Mouse (Mus musculus) limb, embryonic 14.5 days (tissue): ENCODE results near the gene Rab13. TPM values are rescaled to one million over a fixed set of nuclear protein-coding genes. Genes with fewer than 3 reads are reported as not detected.
A peak's percentile ranks its signal among the peaks of the same experiment; 100 is the strongest.

Experiments
- ATAC-seq: fragments of 200-750 bp; cut with Nextera tagmentation; 2 replicates; pipeline ENCODE4 v1.8.0; 2017; ENCODE audit warnings: low read depth, moderate number of reproducible peaks, moderate TSS enrichment; ENCODE audit not compliant: low FRiP score
- DNase-seq: peaks from one replicate; pipeline ENCODE4 v3.0.0-alpha.2; 2015; ENCODE audit warnings: low spot score
- H3K27ac ChIP-seq: fragments of 300-500 bp; sonication (generic); replicated peaks from 2 replicates; pipeline ENCODE4 v1.5.1; 2014; ENCODE audit warnings: low read depth, mild to moderate bottlenecking, low read length, moderate library complexity, mixed read lengths
- H3K27me3 ChIP-seq: fragments of 300-500 bp; sonication (generic); 2 replicates; pipeline ENCODE4 v1.6.1; 2014; ENCODE audit warnings: low read length, mixed read lengths; ENCODE audit not compliant: control insufficient read depth, insufficient read depth
- H3K36me3 ChIP-seq: fragments of 300-500 bp; sonication (generic); 2 replicates; pipeline ENCODE4 v1.6.1; 2014; ENCODE audit warnings: mild to moderate bottlenecking, low read length, moderate library complexity, mixed read lengths; ENCODE audit not compliant: control insufficient read depth, insufficient read depth
- H3K4me1 ChIP-seq: fragments of 300-500 bp; sonication (generic); 2 replicates; pipeline ENCODE4 v1.6.1; 2014; ENCODE audit warnings: antibody characterized with exemption, low read length, mixed read lengths; ENCODE audit not compliant: control insufficient read depth, insufficient read depth
- H3K4me2 ChIP-seq: fragments of 300-500 bp; sonication (generic); replicated peaks from 2 replicates; pipeline ENCODE4 v1.6.1; 2014; ENCODE audit warnings: low read depth, mild to moderate bottlenecking, low read length, moderate library complexity; ENCODE audit not compliant: severe bottlenecking
- H3K4me3 ChIP-seq: fragments of 300-500 bp; sonication (generic); replicated peaks from 2 replicates; pipeline ENCODE4 v1.5.1; 2014; ENCODE audit warnings: low read length
- H3K9ac ChIP-seq: fragments of 300-500 bp; sonication (generic); 2 replicates; pipeline ENCODE4 v1.6.1; 2014; ENCODE audit warnings: mild to moderate bottlenecking, low read depth, low read length, moderate library complexity; ENCODE audit not compliant: severe bottlenecking
- H3K9me3 ChIP-seq: fragments of 300-500 bp; sonication (generic); 2 replicates; pipeline ENCODE4 v1.6.1; 2016; ENCODE audit warnings: low read length; ENCODE audit not compliant: control insufficient read depth
- POLR2A ChIP-seq: fragments of 200-500 bp; IDR thresholded peaks from 2 replicates; pipeline ENCODE4 v1.8.0; 2012; ENCODE audit warnings: inconsistent platforms, mild to moderate bottlenecking, moderate library complexity, borderline replicate concordance; ENCODE audit not compliant: insufficient read depth, insufficient read length; ENCODE audit errors: extremely low read depth
- WGBS: fragments of 180-500 bp; shearing (Covaris S2); extraction: QIAGEN DNeasy Blood & Tissue Kit; methylation state at CpG from one replicate; pipeline ENCODE4 v1.1.7; 2014; 5-methylcytosine and 5-hydroxymethylcytosine counted together
- polyA plus RNA-seq, 2 experiments: library from polyadenylated mRNA; depleted of rRNA in 1 of 2; stranded (reverse) in 1 of 2; unstranded in 1 of 2; fragments of >200 nt; fragmentation: Nextera tagmentation in 1 of 2; extraction: Ambion mirVana in 1 of 2; gene quantifications; 2 replicates each; pipeline versions ENCODE4 v1.2.1 to v1.2.3; 2012 to 2014

The Rab13 gene
- polyA plus RNA-seq, 2 experiments, result 17.8 to 35.8 TPM

DNA sequence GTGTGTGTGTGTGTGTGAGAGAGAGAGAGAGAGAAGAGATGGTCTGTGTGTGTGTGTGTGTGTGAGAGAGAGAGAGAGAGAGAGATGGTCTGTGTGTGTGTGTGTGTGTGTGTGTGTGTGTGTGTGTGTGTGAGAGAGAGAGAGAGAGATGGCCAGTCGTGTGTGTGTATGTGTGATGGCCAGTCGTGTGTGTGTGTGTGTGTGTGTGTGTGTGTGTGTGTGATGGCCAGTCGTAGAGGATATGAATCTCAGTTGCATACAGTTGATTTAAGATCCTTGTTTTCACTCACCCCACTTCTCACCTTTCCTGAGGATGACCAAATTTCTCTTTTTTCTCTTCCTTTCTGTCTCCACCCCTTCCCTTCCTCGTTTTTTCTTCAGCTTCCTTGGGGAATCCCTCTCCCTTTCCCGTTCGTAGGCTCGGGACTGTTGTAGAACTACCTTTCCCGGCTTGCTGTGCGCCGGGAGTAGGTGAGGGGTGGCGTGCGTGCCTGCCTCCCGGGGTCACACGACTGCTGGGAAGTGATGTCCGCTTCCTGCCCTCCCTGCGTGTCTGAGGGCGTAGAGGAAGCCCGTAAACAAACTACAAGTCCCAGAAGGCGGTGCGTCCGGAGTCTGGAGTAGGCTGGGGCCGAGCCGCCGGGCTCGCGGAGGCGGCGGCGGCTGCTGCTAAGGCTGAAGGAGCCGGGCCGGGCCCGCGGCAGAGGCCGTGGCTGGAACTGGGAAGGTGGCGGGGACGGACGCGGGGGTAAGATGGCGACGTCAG is 40.3 kb downstream of the Rab13 start, which contains the start of gene Crtc2:
Crtc2 (plus strand) TSS at position 511 of the 766 bp plus-strand sequence.
- peak; percentile 95 for DNase-seq
- H3K9me3 ChIP-seq, result no peaks in the 10 kb centered on the region

GRCm38 (mm10) chr3:90254419-90255193 is 41.1 kb downstream of the Rab13 start:
- peak; percentile 53 for ATAC-seq
- 1% methylated on average over 40 of the region's 41 CpGs for WGBS
- H3K9ac ChIP-seq, result peak overlapping the region; percentile 83
- TF ChIP-seq POLR2A, result no peak
- no peaks in the 10 kb centered on the region for H3K27me3 ChIP-seq
- peak overlapping the region; percentile 76 for H3K4me2 ChIP-seq
- no peak for DNase-seq
- H3K36me3 ChIP-seq, result peaks cover 47% of the 10 kb centered on the region
- peak overlapping the region; percentile 65 for H3K4me3 ChIP-seq
- H3K27ac ChIP-seq, result peak overlapping the region; percentile 79
- H3K9me3 ChIP-seq, result no peaks in the 10 kb centered on the region
- H3K4me1 ChIP-seq, result peaks cover 7% of the 10 kb centered on the region

More for the DNA sequence above, 40.3 kb downstream of the Rab13 start, which contains the start of gene Crtc2:
- WGBS, result 2% methylated on average over 36 of the region's 40 CpGs
- peaks cover 9% of the 10 kb centered on the region for H3K4me1 ChIP-seq
- no peaks in the 10 kb centered on the region for H3K27me3 ChIP-seq
- peak; percentile 97 for ATAC-seq
- H3K9ac ChIP-seq, result peak within 1 kb of the TSS; percentile 83
- H3K27ac ChIP-seq, result peak within 1 kb of the TSS; percentile 79
- H3K4me3 ChIP-seq, result peak within 1 kb of the TSS; percentile 65
- H3K36me3 ChIP-seq, result peaks cover 43% of the 10 kb centered on the region
- TF ChIP-seq POLR2A, result 0 out of 2 replicates have a peak, but pooled peaks have one; percentile 56
- peak within 1 kb of the TSS; percentile 76 for H3K4me2 ChIP-seq

DNA sequence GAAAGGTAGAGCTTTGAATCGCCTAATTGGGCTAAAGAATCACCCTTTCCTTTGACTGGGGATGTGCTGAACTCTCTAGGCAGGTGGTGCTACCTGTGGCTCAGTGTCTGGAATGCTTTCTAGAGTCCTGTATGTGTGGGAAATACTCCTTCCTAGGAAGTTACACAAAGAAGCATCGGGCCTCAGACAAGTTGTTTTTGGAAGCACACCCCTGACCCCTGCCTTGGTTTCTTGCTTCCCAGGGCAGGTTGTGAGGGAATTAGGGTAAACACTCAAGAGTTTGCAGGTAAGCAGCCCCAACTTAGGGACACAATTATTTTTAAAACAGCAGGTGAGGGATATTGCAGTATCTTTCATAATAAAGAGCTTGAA is 41.7 kb downstream of the Rab13 start:
- Histone ChIP-seq H3K4me3 (peak overlapping the region; percentile 65), H3K36me3 (peaks cover 50% of the 10 kb centered on the region), H3K4me2 (peak overlapping the region; percentile 76), H3K27me3 (no peaks in the 10 kb centered on the region), H3K9me3 (no peaks in the 10 kb centered on the region), H3K9ac (peak overlapping the region; percentile 83), H3K4me1 (peaks cover 7% of the 10 kb centered on the region), H3K27ac (no peak overlapping the region)
- 27% methylated on average over 2 of the region's 2 CpGs for WGBS
- DNase-seq (no peak), ATAC-seq (no peak)
- no peak for TF ChIP-seq POLR2A

GRCm38 (mm10) chr3:90255784-90256353 is 42.4 kb downstream of the Rab13 start:
- no peak overlapping the region for H3K9ac ChIP-seq
- 88% methylated on average over 14 of the region's 14 CpGs for WGBS
- H3K27me3 ChIP-seq, result no peaks in the 10 kb centered on the region
- DNase-seq (no peak), ATAC-seq (no peak)
- peaks cover 7% of the 10 kb centered on the region for H3K4me1 ChIP-seq
- H3K36me3 ChIP-seq, result peaks cover 50% of the 10 kb centered on the region
- H3K4me3 ChIP-seq, result no peak overlapping the region
- TF ChIP-seq POLR2A, result no peak
- peak overlapping the region; percentile 76; the same call in 1 of the 2 replicates for H3K4me2 ChIP-seq
- H3K9me3 ChIP-seq, result no peaks in the 10 kb centered on the region
- no peak overlapping the region for H3K27ac ChIP-seq

GRCm38 (mm10) chr3:90256731-90257530 is 43.4 kb downstream of the Rab13 start:
- Histone ChIP-seq H3K9ac (no peak overlapping the region), H3K9me3 (no peaks in the 10 kb centered on the region), H3K4me2 (no peak overlapping the region), H3K27ac (no peak overlapping the region), H3K4me3 (no peak overlapping the region), H3K36me3 (peaks cover 51% of the 10 kb centered on the region), H3K4me1 (peaks cover 7% of the 10 kb centered on the region), H3K27me3 (no peaks in the 10 kb centered on the region)
- ATAC-seq, result no peak
- TF ChIP-seq POLR2A, result no peak
- DNase-seq, result no peak
- WGBS, result 90% methylated on average over 19 of the region's 19 CpGs
